Mouse (Mus musculus) heart, adult 11 months (tissue): ENCODE results near the gene Armcx1.
"Not testable (repeated sequence)": the region's sequence is repeated elsewhere in the genome, so short reads cannot be mapped to it uniquely, and the experiment has no call there.

ENCODE experiments used
- DNase-seq: peaks from one replicate; pipeline ENCODE4 v3.0.0; 2022

Armcx1 gene

GRCm38 (mm10) chrX:134763428-134764198 lies 45.9 kb downstream of the Armcx1 start:
- DNase-seq: not testable (repeated sequence)
